Mouse (Mus musculus): ENCODE data around the gene Itpa. TPM values are rescaled to one million over a fixed set of nuclear protein-coding genes. Genes with fewer than 3 reads are reported as not detected.
"Not testable (repeated sequence)": the region's sequence is repeated elsewhere in the genome, so short reads cannot be mapped to it uniquely, and the experiment has no call there.

The Itpa gene
- 10 to 100 TPM; 12.0 to 14.5 (median 13.3) TPM for total RNA-seq (2022)

- peak; percentile 63 to 81 for DNase-seq (ENCODE audit: low spot score in 2 of 2)
These were observed at the start of gene Itpa for GRCm38 (mm10) chr2:130667559-130667958. TSS of gene Itpa (plus strand) at chr2:130667610.

GRCm38 (mm10) chr2:130618972-130619371, 48.4 kb upstream of the Itpa start:
- no peak for DNase-seq (ENCODE audit: low spot score in 2 of 2)

GRCm38 (mm10) chr2:130628424-130628823, 39.0 kb upstream of the Itpa start:
- DNase-seq (ENCODE audit: low spot score in 2 of 2), result no peak

- no peak for DNase-seq (ENCODE audit: low spot score in 2 of 2)
These were observed 38.2 kb upstream of the Itpa start for GRCm38 (mm10) chr2:130629080-130629838.

- DNase-seq (ENCODE audit: low spot score in 2 of 2), result peak; percentile 83
These were observed 37.6 kb upstream of the Itpa start, which contains the start of the genes Fastkd5 and Ubox5 for GRCm38 (mm10) chr2:130629839-130630203. TSS of gene Fastkd5 (minus strand) at chr2:130630027. TSS of gene Ubox5 (minus strand) at chr2:130630038.

- DNase-seq (ENCODE audit: low spot score in 2 of 2), result no peak
These were observed 35.0 kb upstream of the Itpa start for GRCm38 (mm10) chr2:130632416-130632815.

- no peak for DNase-seq (ENCODE audit: low spot score in 2 of 2)
These were observed 34.3 kb upstream of the Itpa start for GRCm38 (mm10) chr2:130632887-130633675.

GRCm38 (mm10) chr2:130634006-130634738, 33.2 kb upstream of the Itpa start:
- no peak for DNase-seq (ENCODE audit: low spot score in 2 of 2)

GRCm38 (mm10) chr2:130634739-130635411, 32.5 kb upstream of the Itpa start:
- no peak for DNase-seq (ENCODE audit: low spot score in 2 of 2)

- no peak for DNase-seq (ENCODE audit: low spot score in 2 of 2)
These were observed 31.6 kb upstream of the Itpa start for GRCm38 (mm10) chr2:130635847-130636246.

- DNase-seq (ENCODE audit: low spot score in 2 of 2), result no peak
These were observed 29.3 kb upstream of the Itpa start for GRCm38 (mm10) chr2:130638101-130638611.

- no peak for DNase-seq (ENCODE audit: low spot score in 2 of 2)
These were observed 28.1 kb upstream of the Itpa start for GRCm38 (mm10) chr2:130639276-130639675.

GRCm38 (mm10) chr2:130641351-130642025, 25.9 kb upstream of the Itpa start:
- DNase-seq (ENCODE audit: low spot score in 2 of 2), result no peak

GRCm38 (mm10) chr2:130642197-130642660, 25.2 kb upstream of the Itpa start:
- DNase-seq (ENCODE audit: low spot score in 2 of 2), result no peak

- peak; percentile 88 to 90 for DNase-seq (ENCODE audit: low spot score in 2 of 2)
These were observed 24.6 kb upstream of the Itpa start, which contains the start of gene Lzts3 for GRCm38 (mm10) chr2:130642684-130643369. TSS of gene Lzts3 (minus strand) at chr2:130642803.

- no peak for DNase-seq (ENCODE audit: low spot score in 2 of 2)
These were observed 22.2 kb upstream of the Itpa start for GRCm38 (mm10) chr2:130645198-130645597.

- not testable (repeated sequence) for DNase-seq (ENCODE audit: low spot score in 2 of 2)
These were observed 18.4 kb upstream of the Itpa start for GRCm38 (mm10) chr2:130649028-130649427.

GRCm38 (mm10) chr2:130653303-130653702, 14.1 kb upstream of the Itpa start:
- no peak for DNase-seq (ENCODE audit: low spot score in 2 of 2)

GRCm38 (mm10) chr2:130653760-130654159, 13.7 kb upstream of the Itpa start:
- DNase-seq (ENCODE audit: low spot score in 2 of 2), result no peak

All from gastrocnemius, adult 8-10 months (tissue).